ENCODE assay signal across 13 mouse cellular contexts in the genomic region with DNA sequence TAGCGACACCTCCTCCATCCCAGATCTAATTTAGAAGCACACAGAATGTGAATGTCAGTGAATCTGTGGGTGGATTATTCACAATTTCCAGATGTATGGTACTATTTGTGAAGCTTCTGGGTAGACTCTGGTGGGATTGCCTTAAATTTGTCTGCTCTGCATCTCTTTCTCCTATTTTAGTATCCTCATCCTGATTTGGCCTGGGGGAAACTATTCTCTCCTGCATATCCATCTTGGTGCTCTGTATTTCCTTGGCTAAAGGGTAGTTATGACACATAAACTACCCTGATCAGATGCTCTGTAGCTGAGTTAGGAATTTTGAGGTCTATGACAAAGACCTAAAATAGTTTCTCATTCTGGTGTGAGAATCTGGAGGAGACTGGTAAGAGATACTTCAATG.
"Had no signal": no experiment of that assay in that cellular context is flagged by ENCODE, and none has a peak within 500 bp of the region (broad histone marks: within the 10 kb centered on the region; RNA-seq: fewer than 3 reads in every experiment).

No protein-coding gene starts in this region.

- DNase-seq: gastrocnemius, adult 2 months; gastrocnemius, postnatal 10 days; gastrocnemius, postnatal 25 days; heart, adult 18-20 months; heart, postnatal 10 days; heart, postnatal 4 days; kidney, adult 18-20 months; kidney, adult 8-10 months; kidney, postnatal 10 days; kidney, postnatal 25 days; kidney, postnatal 4 days; liver; liver, embryonic 13.5 days had no signal
